Mouse (Mus musculus): ENCODE measurements around the gene Mrgprf. TPM values are rescaled to one million over a fixed set of nuclear protein-coding genes. Genes with fewer than 3 reads are reported as not detected.

Gene Mrgprf
- polyA plus RNA-seq, 1 experiment: not detected

DNA sequence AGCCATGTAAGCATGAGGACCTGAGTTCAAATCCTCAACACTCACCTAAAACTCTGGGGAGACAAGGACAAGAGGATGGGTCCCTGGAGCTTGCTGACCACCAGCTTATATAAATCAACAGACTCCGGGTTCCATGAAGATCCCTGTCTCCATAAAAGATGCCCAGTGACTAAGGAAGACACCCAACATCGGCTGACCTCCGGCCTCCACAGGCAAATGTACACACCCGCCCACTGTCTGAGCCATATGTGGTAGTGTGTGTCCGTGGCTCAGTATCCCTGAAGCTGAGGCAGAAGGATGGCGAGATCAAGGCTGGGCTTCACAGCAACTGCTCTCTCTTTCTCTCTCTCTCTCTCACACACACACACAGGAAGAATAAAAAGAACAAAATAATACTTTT lies 33.3 kb downstream of the Mrgprf start:
- no peak overlapping the region for H3K4me3 ChIP-seq (replicated peaks; ENCODE audit: control insufficient read depth, low read depth, low read length)
- WGBS: 82% methylated on average over 6 of the region's 6 CpGs
- no peak for TF ChIP-seq POLR2A (IDR thresholded peaks at IDR 0.05; ENCODE audit: borderline replicate concordance, control insufficient read depth, low read depth, low read length)
- TF ChIP-seq CTCF (IDR thresholded peaks at IDR 0.05; ENCODE audit: control insufficient read depth, insufficient read depth, low read length): no peak
- H3K27ac ChIP-seq (ENCODE audit: control insufficient read depth, insufficient read depth, low read depth, low read length, poor library complexity): no peak overlapping the region
- no peaks in the 10 kb centered on the region for H3K4me1 ChIP-seq (ENCODE audit: control insufficient read depth, insufficient read depth, low read length)

DNA sequence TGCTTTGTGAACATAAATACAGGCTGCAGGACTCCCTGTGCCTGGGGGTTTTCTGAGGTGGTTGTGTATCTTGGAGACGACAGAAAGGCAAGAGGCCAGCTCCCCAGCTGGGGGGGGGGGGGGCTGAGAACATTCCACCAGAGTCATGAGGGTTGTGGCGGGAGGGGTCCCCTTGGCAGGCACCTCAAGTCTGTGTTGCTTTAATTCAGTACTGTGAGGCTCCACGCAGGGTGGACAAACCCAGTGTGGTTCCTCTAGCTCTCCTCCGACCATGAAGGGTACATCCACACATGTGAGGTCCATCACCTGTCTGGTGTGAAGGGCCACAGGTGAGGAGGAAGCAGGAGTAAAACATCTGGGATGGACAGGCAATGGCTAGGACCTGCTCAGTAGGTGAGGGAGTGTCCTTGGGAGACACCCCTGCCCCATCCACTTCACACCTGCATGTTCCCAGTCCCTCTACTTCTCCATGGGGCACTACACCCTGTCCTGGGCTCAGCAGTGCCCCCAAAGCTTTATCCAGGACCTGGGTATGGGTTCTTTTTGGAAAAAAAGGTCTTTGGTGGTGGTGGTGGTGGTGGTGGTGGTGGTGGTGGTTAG lies 33.9 kb downstream of the Mrgprf start:
- Histone ChIP-seq H3K27ac (ENCODE audit: control insufficient read depth, insufficient read depth, low read depth, low read length, poor library complexity) (no peak overlapping the region), H3K4me3 (replicated peaks; ENCODE audit: control insufficient read depth, low read depth, low read length) (no peak overlapping the region), H3K4me1 (ENCODE audit: control insufficient read depth, insufficient read depth, low read length) (no peaks in the 10 kb centered on the region)
- TF ChIP-seq CTCF (IDR thresholded peaks at IDR 0.05; ENCODE audit: control insufficient read depth, insufficient read depth, low read length) (no peak), POLR2A (IDR thresholded peaks at IDR 0.05; ENCODE audit: borderline replicate concordance, control insufficient read depth, low read depth, low read length) (no peak)
- WGBS: 75% methylated on average over 4 of the region's 4 CpGs

GRCm38 (mm10) chr7:145335199-145335598 lies 34.6 kb downstream of the Mrgprf start:
- TF ChIP-seq CTCF (IDR thresholded peaks at IDR 0.05; ENCODE audit: control insufficient read depth, insufficient read depth, low read length): no peak
- TF ChIP-seq POLR2A (IDR thresholded peaks at IDR 0.05; ENCODE audit: borderline replicate concordance, control insufficient read depth, low read depth, low read length): no peak
- Histone ChIP-seq H3K4me3 (replicated peaks; ENCODE audit: control insufficient read depth, low read depth, low read length) (no peak overlapping the region), H3K27ac (ENCODE audit: control insufficient read depth, insufficient read depth, low read depth, low read length, poor library complexity) (no peak overlapping the region), H3K4me1 (ENCODE audit: control insufficient read depth, insufficient read depth, low read length) (no peaks in the 10 kb centered on the region)

GRCm38 (mm10) chr7:145335616-145336332 lies 35.1 kb downstream of the Mrgprf start:
- no peak overlapping the region for H3K4me3 ChIP-seq (replicated peaks; ENCODE audit: control insufficient read depth, low read depth, low read length)
- TF ChIP-seq POLR2A (IDR thresholded peaks at IDR 0.05; ENCODE audit: borderline replicate concordance, control insufficient read depth, low read depth, low read length): no peak
- TF ChIP-seq CTCF (IDR thresholded peaks at IDR 0.05; ENCODE audit: control insufficient read depth, insufficient read depth, low read length): no peak
- no peaks in the 10 kb centered on the region for H3K4me1 ChIP-seq (ENCODE audit: control insufficient read depth, insufficient read depth, low read length)
- 74% methylated on average over 3 of the region's 3 CpGs for WGBS
- no peak overlapping the region for H3K27ac ChIP-seq (ENCODE audit: control insufficient read depth, insufficient read depth, low read depth, low read length, poor library complexity)

DNA sequence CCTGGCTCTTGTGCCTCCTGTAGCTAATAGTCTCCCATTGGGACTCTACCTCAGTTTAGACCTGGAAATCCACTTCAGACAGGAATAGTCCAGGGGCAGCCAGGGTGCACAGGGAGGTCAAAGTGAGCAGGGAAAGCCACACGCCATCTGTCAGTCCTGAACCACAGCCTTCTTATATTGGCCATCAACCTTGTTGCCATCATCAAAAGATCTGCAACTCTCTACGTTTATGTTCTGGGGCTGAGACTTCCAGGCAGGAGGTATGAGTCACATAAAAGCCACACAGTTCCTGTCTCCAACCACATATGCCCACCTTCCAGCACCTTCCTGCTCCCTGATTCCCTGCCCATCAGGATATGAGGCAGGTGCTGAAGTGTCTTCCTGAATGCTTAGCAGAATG lies 37.3 kb downstream of the Mrgprf start:
- no peaks in the 10 kb centered on the region for H3K4me1 ChIP-seq (ENCODE audit: control insufficient read depth, insufficient read depth, low read length)
- TF ChIP-seq POLR2A (IDR thresholded peaks at IDR 0.05; ENCODE audit: borderline replicate concordance, control insufficient read depth, low read depth, low read length) (no peak), CTCF (IDR thresholded peaks at IDR 0.05; ENCODE audit: control insufficient read depth, insufficient read depth, low read length) (no peak)
- H3K27ac ChIP-seq (ENCODE audit: control insufficient read depth, insufficient read depth, low read depth, low read length, poor library complexity): no peak overlapping the region
- WGBS: 45% methylated on average over 2 of the region's 2 CpGs
- H3K4me3 ChIP-seq (replicated peaks; ENCODE audit: control insufficient read depth, low read depth, low read length): no peak overlapping the region

DNA sequence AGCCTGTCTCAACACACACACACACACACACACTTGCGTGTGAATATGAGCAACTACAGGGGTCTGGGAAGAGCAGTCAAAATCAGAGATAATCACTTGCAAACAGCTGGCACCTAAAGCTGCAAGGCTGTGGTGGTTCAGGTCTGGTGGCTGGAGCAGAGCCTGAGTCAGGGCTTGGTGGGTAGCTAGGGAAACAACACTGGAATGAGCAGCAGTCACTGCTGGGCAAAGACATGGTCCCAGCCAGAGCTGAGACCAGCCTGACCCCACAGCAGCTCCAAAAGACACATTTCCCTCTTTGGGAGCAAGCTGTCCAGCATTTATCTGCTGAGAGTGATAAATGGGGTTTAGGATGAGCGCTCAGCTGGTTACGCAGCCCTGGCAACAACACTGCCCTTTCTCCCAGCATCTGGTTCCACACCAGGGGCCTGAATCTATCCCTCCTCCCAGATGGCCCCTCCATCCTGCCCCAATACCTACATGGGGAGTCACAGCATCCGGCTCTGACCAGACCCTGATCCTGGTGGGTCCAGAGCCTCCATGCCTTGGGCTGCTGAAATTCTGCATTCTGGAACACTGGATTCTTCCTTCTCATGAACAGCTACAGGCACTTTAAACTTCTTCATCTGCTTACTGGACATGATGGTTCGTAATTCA lies 39.7 kb downstream of the Mrgprf start:
- H3K4me1 ChIP-seq (ENCODE audit: control insufficient read depth, insufficient read depth, low read length): no peaks in the 10 kb centered on the region
- 90% methylated on average over 5 of the region's 5 CpGs for WGBS
- TF ChIP-seq POLR2A (IDR thresholded peaks at IDR 0.05; ENCODE audit: borderline replicate concordance, control insufficient read depth, low read depth, low read length) (no peak), CTCF (IDR thresholded peaks at IDR 0.05; ENCODE audit: control insufficient read depth, insufficient read depth, low read length) (no peak)

More for the DNA sequence above, 39.7 kb downstream of the Mrgprf start:
- Histone ChIP-seq H3K27ac (ENCODE audit: control insufficient read depth, insufficient read depth, low read depth, low read length, poor library complexity) (no peak overlapping the region), H3K4me3 (replicated peaks; ENCODE audit: control insufficient read depth, low read depth, low read length) (no peak overlapping the region)

Other genes starting within 250 kb of the Mrgprf start
- 1.9 and 2.3 TPM in 2 replicates for gene 1810010D01Rik, start 92.7 kb upstream of the Mrgprf start, polyA plus RNA-seq (2011; ENCODE audit: insufficient read depth, insufficient read length, low replicate concordance, missing spikeins)
- gene Tpcn2, start 16.8 kb upstream of the Mrgprf start, polyA plus RNA-seq (2011; ENCODE audit: insufficient read depth, insufficient read length, low replicate concordance, missing spikeins): 6.9 and 34.7 TPM in 2 replicates
- not detected in 2 replicates for gene Mrgprd, start 14.0 kb downstream of the Mrgprf start, polyA plus RNA-seq (2011; ENCODE audit: insufficient read depth, insufficient read length, low replicate concordance, missing spikeins)

Measured in bone marrow, adult 2 months (tissue).